Mouse (Mus musculus): Measurements from ENCODE around the gene Clec12a. TPM values are rescaled to one million over a fixed set of nuclear protein-coding genes. Genes with fewer than 3 reads are reported as not detected.

Gene Clec12a
- polyA plus RNA-seq, 1 experiment, result 6.8 TPM

DNA sequence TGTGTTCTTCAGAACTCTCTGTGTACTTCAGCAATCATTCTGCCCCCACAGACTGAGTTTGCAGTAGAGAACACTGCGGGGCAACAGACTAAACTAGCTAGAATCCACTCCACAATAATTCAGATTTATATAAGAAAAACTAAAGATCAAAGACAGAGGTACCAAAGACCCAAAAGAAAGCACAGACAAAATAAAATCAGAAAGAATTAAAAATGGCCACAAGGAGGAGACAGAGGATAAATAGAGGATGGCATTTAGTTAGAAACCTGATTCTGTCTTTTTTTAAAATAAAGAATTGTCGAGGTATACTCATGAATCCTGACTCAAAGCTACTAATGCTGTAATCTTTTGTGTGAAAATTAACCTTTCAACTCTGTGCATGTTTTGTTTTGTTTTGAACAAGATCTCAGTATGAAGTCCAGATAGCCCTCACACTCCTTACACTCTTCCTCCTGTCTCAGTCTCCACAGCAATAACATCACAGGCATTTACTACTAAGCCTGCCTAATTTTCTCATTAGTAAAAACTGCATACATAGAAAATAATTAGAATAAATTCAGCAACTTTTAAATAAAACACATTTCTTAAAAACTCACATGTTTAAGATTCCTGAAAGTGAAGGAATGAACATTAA is 50.7 kb downstream of the Clec12a start:
- H3K36me3 ChIP-seq (ENCODE audit: control insufficient read depth, insufficient read depth, low read length), result no peaks in the 10 kb centered on the region
- H3K4me3 ChIP-seq (ENCODE audit: extremely low read depth, insufficient read depth, insufficient read length), result no peak overlapping the region
- no peaks in the 10 kb centered on the region for H3K4me1 ChIP-seq (ENCODE audit: control insufficient read depth, insufficient read depth, insufficient read length)
- no peak for TF ChIP-seq POLR2A (IDR thresholded peaks at IDR 0.05; ENCODE audit: low read depth, low read length)
- no peak for TF ChIP-seq CTCF (IDR thresholded peaks at IDR 0.05; ENCODE audit: extremely low read depth, insufficient read depth, insufficient read length, insufficient replicate concordance)
- WGBS, result 21% methylated on average over 2 of the region's 2 CpGs
- H3K27me3 ChIP-seq (ENCODE audit: control insufficient read depth, insufficient read depth, low read length), result no peaks in the 10 kb centered on the region
- no peak for DNase-seq (ENCODE audit: low read depth in 1 of 2, low spot score in 2 of 2)
- H3K27ac ChIP-seq (ENCODE audit: insufficient read depth, low read length), result no peak overlapping the region

DNA sequence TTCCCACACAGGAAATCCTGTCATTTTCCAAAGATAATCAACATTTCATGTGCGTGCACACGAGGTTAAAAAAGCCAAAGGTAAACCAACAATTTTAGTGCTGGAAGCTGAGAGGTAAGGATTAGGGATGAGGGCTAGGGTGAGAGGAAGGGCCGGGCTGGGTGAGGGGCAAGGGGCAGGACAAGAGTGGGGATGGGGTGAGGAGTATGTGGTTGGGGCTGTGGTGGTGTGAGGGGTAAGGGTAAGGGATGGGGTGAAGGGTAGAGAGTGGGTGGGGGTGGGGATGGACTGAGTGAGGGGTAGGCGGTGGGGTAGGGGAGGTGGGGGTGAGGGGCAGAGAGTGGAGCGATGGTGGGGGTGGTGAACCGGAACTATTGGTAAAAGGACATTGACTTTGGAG is 51.2 kb downstream of the Clec12a start:
- no peaks in the 10 kb centered on the region for H3K36me3 ChIP-seq (ENCODE audit: control insufficient read depth, insufficient read depth, low read length)
- no peaks in the 10 kb centered on the region for H3K4me1 ChIP-seq (ENCODE audit: control insufficient read depth, insufficient read depth, insufficient read length)
- no peak overlapping the region for H3K27ac ChIP-seq (ENCODE audit: insufficient read depth, low read length)
- TF ChIP-seq CTCF (IDR thresholded peaks at IDR 0.05; ENCODE audit: extremely low read depth, insufficient read depth, insufficient read length, insufficient replicate concordance), result no peak
- TF ChIP-seq POLR2A (IDR thresholded peaks at IDR 0.05; ENCODE audit: low read depth, low read length), result no peak
- no peaks in the 10 kb centered on the region for H3K27me3 ChIP-seq (ENCODE audit: control insufficient read depth, insufficient read depth, low read length)
- no peak for DNase-seq (ENCODE audit: low read depth in 1 of 2, low spot score in 2 of 2)
- no peak overlapping the region for H3K4me3 ChIP-seq (ENCODE audit: extremely low read depth, insufficient read depth, insufficient read length)
- 73% methylated on average over 6 of the region's 6 CpGs for WGBS

DNA sequence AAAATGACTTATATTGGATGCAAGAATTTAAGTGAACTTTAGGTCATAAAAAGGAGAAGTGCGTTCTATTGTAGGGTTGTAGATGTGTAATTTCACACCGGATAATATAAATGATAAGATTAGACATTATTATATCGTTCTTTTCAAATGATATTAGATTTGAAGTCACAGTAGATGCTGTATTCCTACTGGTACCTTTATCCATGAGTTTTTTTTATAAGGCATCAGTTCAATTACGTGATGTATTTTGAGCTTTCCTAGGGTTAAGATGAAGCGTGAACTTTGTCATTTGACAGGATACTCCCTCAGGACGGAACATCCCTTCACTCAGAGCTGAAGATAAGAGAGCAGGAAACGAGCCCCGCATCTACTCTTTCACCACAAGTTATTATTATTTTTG is 54.5 kb downstream of the Clec12a start, which contains the start of gene Clec1b:
Clec1b (plus strand) TSS at position 301 of the 400 bp plus-strand sequence.
- no peaks in the 10 kb centered on the region for H3K4me1 ChIP-seq (ENCODE audit: control insufficient read depth, insufficient read depth, insufficient read length)
- H3K36me3 ChIP-seq (ENCODE audit: control insufficient read depth, insufficient read depth, low read length), result no peaks in the 10 kb centered on the region
- DNase-seq (ENCODE audit: low read depth in 1 of 2, low spot score in 2 of 2), result no peak
- H3K4me3 ChIP-seq (ENCODE audit: extremely low read depth, insufficient read depth, insufficient read length), result no peak within 1 kb of the TSS
- WGBS, result 74% methylated on average over 8 of the region's 8 CpGs
- H3K27me3 ChIP-seq (ENCODE audit: control insufficient read depth, insufficient read depth, low read length), result no peaks in the 10 kb centered on the region
- H3K27ac ChIP-seq (ENCODE audit: insufficient read depth, low read length), result peak within 1 kb of the TSS; percentile 46; the same call in 1 of the 2 replicates
- no peak for TF ChIP-seq CTCF (IDR thresholded peaks at IDR 0.05; ENCODE audit: extremely low read depth, insufficient read depth, insufficient read length, insufficient replicate concordance)
- TF ChIP-seq POLR2A (IDR thresholded peaks at IDR 0.05; ENCODE audit: low read depth, low read length), result no peak

- Histone ChIP-seq H3K27ac (ENCODE audit: insufficient read depth, low read length) (no peak overlapping the region), H3K4me3 (ENCODE audit: extremely low read depth, insufficient read depth, insufficient read length) (no peak overlapping the region), H3K27me3 (ENCODE audit: control insufficient read depth, insufficient read depth, low read length) (no peaks in the 10 kb centered on the region), H3K36me3 (ENCODE audit: control insufficient read depth, insufficient read depth, low read length) (no peaks in the 10 kb centered on the region), H3K4me1 (ENCODE audit: control insufficient read depth, insufficient read depth, insufficient read length) (no peaks in the 10 kb centered on the region)
- WGBS, result 58% methylated on average over 6 of the region's 6 CpGs
- no peak for DNase-seq (ENCODE audit: low read depth in 1 of 2, low spot score in 2 of 2)
- no peak for TF ChIP-seq CTCF (IDR thresholded peaks at IDR 0.05; ENCODE audit: extremely low read depth, insufficient read depth, insufficient read length, insufficient replicate concordance)
- TF ChIP-seq POLR2A (IDR thresholded peaks at IDR 0.05; ENCODE audit: low read depth, low read length), result no peak
Observed at GRCm38 (mm10) chr6:129399945-129400344, 57.5 kb downstream of the Clec12a start.

DNA sequence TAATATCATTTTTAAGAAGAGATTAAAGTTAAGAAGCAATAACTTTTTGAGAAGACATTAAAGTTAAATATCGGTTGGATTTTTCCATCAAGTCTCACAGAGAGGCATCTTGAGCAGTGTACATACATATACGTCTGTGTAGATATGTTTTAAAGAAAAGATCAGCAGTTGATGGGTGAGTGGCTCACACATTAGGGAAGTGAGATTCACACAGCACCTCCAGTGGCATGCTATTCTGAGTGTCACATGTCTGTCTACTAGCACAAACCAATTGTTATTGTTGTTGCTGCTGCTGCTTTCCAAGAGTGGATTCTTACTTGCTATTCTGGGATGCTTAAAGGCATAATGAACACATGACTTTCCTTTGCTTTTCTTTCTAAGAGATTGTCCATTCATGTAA is 59.9 kb downstream of the Clec12a start:
- no peaks in the 10 kb centered on the region for H3K27me3 ChIP-seq (ENCODE audit: control insufficient read depth, insufficient read depth, low read length)
- no peaks in the 10 kb centered on the region for H3K36me3 ChIP-seq (ENCODE audit: control insufficient read depth, insufficient read depth, low read length)
- no peak overlapping the region for H3K4me3 ChIP-seq (ENCODE audit: extremely low read depth, insufficient read depth, insufficient read length)
- H3K4me1 ChIP-seq (ENCODE audit: control insufficient read depth, insufficient read depth, insufficient read length), result peaks cover 1% of the 10 kb centered on the region; the same call in 1 of the 2 replicates
- no peak for TF ChIP-seq POLR2A (IDR thresholded peaks at IDR 0.05; ENCODE audit: low read depth, low read length)
- no peak for TF ChIP-seq CTCF (IDR thresholded peaks at IDR 0.05; ENCODE audit: extremely low read depth, insufficient read depth, insufficient read length, insufficient replicate concordance)
- no peak for DNase-seq (ENCODE audit: low read depth in 1 of 2, low spot score in 2 of 2)
- no peak overlapping the region for H3K27ac ChIP-seq (ENCODE audit: insufficient read depth, low read length)
- 68% methylated on average over 2 of the region's 2 CpGs for WGBS

DNA sequence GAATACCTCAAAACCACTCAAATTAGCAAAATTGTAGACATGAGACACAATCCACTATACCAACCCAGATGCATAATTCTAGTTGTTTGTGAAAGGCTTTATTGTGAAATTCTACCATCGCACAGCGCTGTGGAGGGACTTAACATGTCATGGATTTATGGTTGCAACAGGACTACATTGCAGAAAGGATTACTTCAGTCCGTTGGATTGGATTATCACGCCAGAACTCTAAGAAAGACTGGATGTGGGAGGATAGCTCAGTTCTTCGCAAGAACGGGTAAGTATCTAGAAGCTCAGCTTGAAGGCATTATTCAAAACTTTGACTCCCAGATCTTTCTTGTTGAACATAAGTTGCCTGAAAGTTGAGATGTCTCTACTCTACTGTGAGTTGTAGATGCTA is 60.9 kb downstream of the Clec12a start:
- DNase-seq (ENCODE audit: low read depth in 1 of 2, low spot score in 2 of 2), result no peak
- peaks cover 1% of the 10 kb centered on the region; the same call in 1 of the 2 replicates for H3K4me1 ChIP-seq (ENCODE audit: control insufficient read depth, insufficient read depth, insufficient read length)
- no peak overlapping the region for H3K27ac ChIP-seq (ENCODE audit: insufficient read depth, low read length)
- no peak overlapping the region for H3K4me3 ChIP-seq (ENCODE audit: extremely low read depth, insufficient read depth, insufficient read length)
- no peak for TF ChIP-seq CTCF (IDR thresholded peaks at IDR 0.05; ENCODE audit: extremely low read depth, insufficient read depth, insufficient read length, insufficient replicate concordance)
- TF ChIP-seq POLR2A (IDR thresholded peaks at IDR 0.05; ENCODE audit: low read depth, low read length), result no peak
- no peaks in the 10 kb centered on the region for H3K36me3 ChIP-seq (ENCODE audit: control insufficient read depth, insufficient read depth, low read length)
- 90% methylated on average over 6 of the region's 6 CpGs for WGBS
- no peaks in the 10 kb centered on the region for H3K27me3 ChIP-seq (ENCODE audit: control insufficient read depth, insufficient read depth, low read length)

DNA sequence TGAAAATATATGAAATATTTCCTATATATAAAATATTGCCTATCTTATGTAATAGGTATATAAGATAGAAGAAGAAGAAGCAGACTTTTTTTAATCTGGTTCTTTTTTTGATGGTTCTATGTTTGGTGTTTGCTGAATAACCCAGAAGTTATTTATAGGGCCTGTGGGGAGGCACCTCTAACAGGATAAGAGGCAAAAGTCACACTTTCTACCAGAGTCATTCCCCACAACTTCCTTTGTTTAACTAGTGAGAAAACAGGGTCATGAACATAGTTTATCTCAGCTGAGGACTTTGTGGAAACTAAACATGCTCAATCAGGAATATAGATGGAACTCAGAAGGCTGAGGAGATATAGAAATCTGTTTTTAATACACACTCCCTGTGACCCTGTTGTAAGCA is 63.5 kb downstream of the Clec12a start:
- H3K27ac ChIP-seq (ENCODE audit: insufficient read depth, low read length), result no peak overlapping the region
- H3K27me3 ChIP-seq (ENCODE audit: control insufficient read depth, insufficient read depth, low read length), result no peaks in the 10 kb centered on the region
- H3K4me1 ChIP-seq (ENCODE audit: control insufficient read depth, insufficient read depth, insufficient read length), result peaks cover 1% of the 10 kb centered on the region; the same call in 1 of the 2 replicates
- TF ChIP-seq POLR2A (IDR thresholded peaks at IDR 0.05; ENCODE audit: low read depth, low read length) (no peak), CTCF (IDR thresholded peaks at IDR 0.05; ENCODE audit: extremely low read depth, insufficient read depth, insufficient read length, insufficient replicate concordance) (no peak)
- no peaks in the 10 kb centered on the region for H3K36me3 ChIP-seq (ENCODE audit: control insufficient read depth, insufficient read depth, low read length)
- no peak overlapping the region for H3K4me3 ChIP-seq (ENCODE audit: extremely low read depth, insufficient read depth, insufficient read length)
- DNase-seq (ENCODE audit: low read depth in 1 of 2, low spot score in 2 of 2), result no peak
